ENCODE assay signal across 15 mouse cellular contexts in genomic region chr14:32915360-32915759, GRCm38 (mm10). TPM values are rescaled to one million over a fixed set of nuclear protein-coding genes. Genes with fewer than 3 reads are reported as not detected.
DNase-seq lines count a peak whose midpoint lies in the region; ATAC-seq and TF ChIP-seq lines count a peak whose summit lies in the region.
"Had no signal": no experiment of that assay in that cellular context is flagged by ENCODE, and none has a peak within 500 bp of the region (broad histone marks: within the 10 kb centered on the region; RNA-seq: fewer than 3 reads in every experiment).

No protein-coding gene starts in this region.

- ATAC-seq in lung, embryonic 14.5 days (ENCODE audit: insufficient read depth), result peak; percentile 75
- ATAC-seq in kidney, embryonic 15.5 days (replicated peaks; ENCODE audit: low FRiP score), result no peak
- ATAC-seq in stomach, embryonic 14.5 days (ENCODE audit: insufficient number of reproducible peaks, insufficient read depth, low FRiP score, low read depth), result peak; percentile 53; the same call in 1 of the 2 replicates
- ATAC-seq: hindbrain, postnatal 0 days; midbrain, embryonic 15.5 days had no signal

- H3K27ac ChIP-seq in heart, embryonic 10.5 days, result no peak overlapping the region
- H3K27ac ChIP-seq in lung, embryonic 14.5 days (ENCODE audit: low read depth), result peak overlapping the region; percentile 75; the same call in 1 of the 2 replicates
- H3K27ac ChIP-seq in kidney, embryonic 15.5 days, result peak overlapping the region; percentile 64
- peak overlapping the region; percentile 30; the same call in 1 of the 2 replicates for H3K27ac ChIP-seq in stomach, embryonic 14.5 days (ENCODE audit: low read length)
- H3K27ac ChIP-seq: embryonic facial prominence, embryonic 13.5 days; forebrain, embryonic 12.5 days; hindbrain, postnatal 0 days; macrophage; midbrain, embryonic 15.5 days had no signal

- 65% methylated on average over 2 of the region's 2 CpGs for WGBS in heart, embryonic 10.5 days
- WGBS in lung, embryonic 14.5 days, result 13% methylated on average over 2 of the region's 2 CpGs
- WGBS in kidney, embryonic 15.5 days, result 52% methylated on average over 2 of the region's 2 CpGs
- WGBS in stomach, embryonic 14.5 days, result 36% methylated on average over 2 of the region's 2 CpGs

- no peak overlapping the region for H3K4me2 ChIP-seq in lung, embryonic 14.5 days
- no peak overlapping the region for H3K4me2 ChIP-seq in kidney, embryonic 15.5 days
- no peak overlapping the region for H3K4me2 ChIP-seq in stomach, embryonic 14.5 days (replicated peaks; ENCODE audit: low read depth, low read length)
- H3K4me2 ChIP-seq: embryonic facial prominence, embryonic 13.5 days; forebrain, embryonic 12.5 days; midbrain, embryonic 15.5 days had no signal

- no peak overlapping the region for H3K4me3 ChIP-seq in heart, embryonic 10.5 days
- no peak overlapping the region for H3K4me3 ChIP-seq in lung, embryonic 14.5 days (ENCODE audit: low read depth, low read length)
- H3K4me3 ChIP-seq in kidney, embryonic 15.5 days (replicated peaks), result no peak overlapping the region
- no peak overlapping the region for H3K4me3 ChIP-seq in stomach, embryonic 14.5 days (ENCODE audit: low read depth, low read length)
- H3K4me3 ChIP-seq: embryonic facial prominence, embryonic 13.5 days; forebrain, embryonic 12.5 days; midbrain, embryonic 15.5 days had no signal

- H3K9me3 ChIP-seq in heart, embryonic 10.5 days, result no peaks in the 10 kb centered on the region
- H3K9me3 ChIP-seq in lung, embryonic 14.5 days (ENCODE audit: low read depth, low read length), result no peaks in the 10 kb centered on the region
- no peaks in the 10 kb centered on the region for H3K9me3 ChIP-seq in kidney, embryonic 15.5 days (replicated peaks)
- no peaks in the 10 kb centered on the region for H3K9me3 ChIP-seq in stomach, embryonic 14.5 days (ENCODE audit: control insufficient read depth, low read depth, low read length)
- H3K9me3 ChIP-seq: embryonic facial prominence, embryonic 13.5 days; forebrain, embryonic 12.5 days; midbrain, embryonic 15.5 days had no signal

- DNase-seq in heart, adult 11 months, result peak; percentile 75
- no peak for DNase-seq in heart, embryonic 10.5 days (ENCODE audit: low spot score)
- DNase-seq in lung, embryonic 14.5 days, result peak; percentile 78
- DNase-seq in lung, postnatal 14 days, result no peak
- DNase-seq in cerebellum, adult 9-11 months, result no peak
- no peak for DNase-seq in thymus, postnatal 0 days (ENCODE audit: low spot score)
- DNase-seq: cerebellum, adult 18-20 months; thymus, adult 2 months had no signal

- H3K36me3 ChIP-seq in heart, embryonic 10.5 days, result no peaks in the 10 kb centered on the region
- H3K36me3 ChIP-seq in lung, embryonic 14.5 days (ENCODE audit: insufficient read depth), result no peaks in the 10 kb centered on the region
- no peaks in the 10 kb centered on the region for H3K36me3 ChIP-seq in kidney, embryonic 15.5 days
- no peaks in the 10 kb centered on the region for H3K36me3 ChIP-seq in stomach, embryonic 14.5 days (ENCODE audit: control insufficient read depth, insufficient read depth, low read length)
- H3K36me3 ChIP-seq: embryonic facial prominence, embryonic 13.5 days; forebrain, embryonic 12.5 days; midbrain, embryonic 15.5 days had no signal

- H3K4me1 ChIP-seq in heart, embryonic 10.5 days, result no peaks in the 10 kb centered on the region
- H3K4me1 ChIP-seq in lung, embryonic 14.5 days (ENCODE audit: insufficient read depth), result peaks cover 3% of the 10 kb centered on the region
- H3K4me1 ChIP-seq in kidney, embryonic 15.5 days, result 0 out of 2 replicates have a peak, but pooled peaks cover 3% of the 10 kb centered on the region
- H3K4me1 ChIP-seq in stomach, embryonic 14.5 days (ENCODE audit: control insufficient read depth, insufficient read depth, low read length), result 0 out of 2 replicates have a peak, but pooled peaks cover 3% of the 10 kb centered on the region
- H3K4me1 ChIP-seq: embryonic facial prominence, embryonic 13.5 days; forebrain, embryonic 12.5 days; midbrain, embryonic 15.5 days had no signal

- TF ChIP-seq CTCF in lung, embryonic 14.5 days (IDR thresholded peaks at IDR 0.05; ENCODE audit: low read depth), result no peak

- no peaks in the 10 kb centered on the region for H3K27me3 ChIP-seq in heart, embryonic 10.5 days (ENCODE audit: insufficient read depth, poor library complexity, severe bottlenecking)
- no peaks in the 10 kb centered on the region for H3K27me3 ChIP-seq in lung, embryonic 14.5 days (ENCODE audit: insufficient read depth, low read length)
- H3K27me3 ChIP-seq in kidney, embryonic 15.5 days, result no peaks in the 10 kb centered on the region
- H3K27me3 ChIP-seq in stomach, embryonic 14.5 days (ENCODE audit: control insufficient read depth, insufficient read depth, low read length), result no peaks in the 10 kb centered on the region
- H3K27me3 ChIP-seq: embryonic facial prominence, embryonic 13.5 days; forebrain, embryonic 12.5 days; midbrain, embryonic 15.5 days had no signal

- no peak overlapping the region for H3K9ac ChIP-seq in lung, embryonic 14.5 days
- no peak overlapping the region for H3K9ac ChIP-seq in kidney, embryonic 15.5 days
- H3K9ac ChIP-seq in stomach, embryonic 14.5 days (replicated peaks; ENCODE audit: low read depth, low read length), result no peak overlapping the region
- H3K9ac ChIP-seq: embryonic facial prominence, embryonic 13.5 days; forebrain, embryonic 12.5 days; midbrain, embryonic 15.5 days had no signal

RNA-seq across cellular contexts. Expression of gene Vstm4, which starts 58.8 kb away (rescaled TPM):
- polyA plus RNA-seq in heart, embryonic 10.5 days (2016; fragmentation: Nextera tagmentation; extraction: Ambion mirVana), result 6.1 and 9.5 TPM in 2 replicates
- polyA plus RNA-seq in lung, embryonic 14.5 days (2014; fragmentation: Nextera tagmentation; extraction: Ambion mirVana), result 52.5 and 56.2 TPM in 2 replicates
- 35.8 and 39.7 TPM in 2 replicates for polyA plus RNA-seq in kidney, embryonic 15.5 days (2015; fragmentation: Nextera tagmentation; extraction: Ambion mirVana)
- polyA plus RNA-seq in stomach, embryonic 14.5 days (2014; fragmentation: Nextera tagmentation; extraction: Ambion mirVana), result 43.6 and 44.6 TPM in 2 replicates
- 3.7 and 4.0 TPM in 2 replicates for polyA plus RNA-seq in thymus, postnatal 0 days (2015; fragmentation: Nextera tagmentation; extraction: Ambion mirVana)

Comparison
In these comparisons a context has a peak if more than half of its experiments do, and no peak if none do; other contexts are left out.
1. DNase-seq: peak in heart, adult 11 months (single experiment) and lung, embryonic 14.5 days (single experiment); none in heart, embryonic 10.5 days (single experiment), lung, postnatal 14 days (single experiment), cerebellum, adult 9-11 months (single experiment) and thymus, postnatal 0 days (single experiment).